Mouse (Mus musculus): ENCODE measurements around the gene Tmprss11e. TPM values are rescaled to one million over a fixed set of nuclear protein-coding genes. Genes with fewer than 3 reads are reported as not detected.

The Tmprss11e gene
- total RNA-seq, 2 experiments from 2014 or later, result not detected

Other genes with a start within 250 kb of the Tmprss11e start
- gene Tmprss11g, start 227.2 kb downstream of the Tmprss11e start, total RNA-seq (2021), result not detected
- gene Tmprss11f, start 113.4 kb downstream of the Tmprss11e start, total RNA-seq (2021), result not detected
- gene Tmprss11b, start 69.5 kb downstream of the Tmprss11e start, total RNA-seq (2021), result not detected
- gene Ythdc1, start 58.4 kb upstream of the Tmprss11e start, total RNA-seq (2021), result 10 to 100 TPM; 21.7 to 22.0 TPM
- not detected for gene Ugt2b34, start 161.1 kb upstream of the Tmprss11e start, total RNA-seq (2021)
- not detected for gene Ugt2b1, start 180.7 kb upstream of the Tmprss11e start, total RNA-seq (2021)